Mouse (Mus musculus): Measurements from ENCODE around the gene Celsr1.

- TF ChIP-seq CTCF (IDR thresholded peaks at IDR 0.05; ENCODE audit: extremely low read depth, insufficient read length, insufficient replicate concordance, low read depth, low read length) (no peak), POLR2A (IDR thresholded peaks at IDR 0.05; ENCODE audit: low read depth, low read length) (no peak)
Observed at GRCm38 (mm10) chr15:85919191-85919891, 114.2 kb downstream of the Celsr1 start.
